Mouse (Mus musculus) liver, adult 2 months (tissue): Measurements from ENCODE around the gene Zfp57.

Source experiments
- CTCF ChIP-seq: fragments of 200-500 bp; IDR thresholded peaks from 2 replicates; pipeline ENCODE4 v1.5.1; 2011; ENCODE audit warnings: low read depth, low read length, control low read depth
- POLR2A ChIP-seq: fragments of 200-500 bp; IDR thresholded peaks from 2 replicates; pipeline ENCODE4 v1.6.1; 2011; ENCODE audit warnings: low read length, control low read depth; ENCODE audit not compliant: insufficient read depth; ENCODE audit errors: extremely low read depth

DNA sequence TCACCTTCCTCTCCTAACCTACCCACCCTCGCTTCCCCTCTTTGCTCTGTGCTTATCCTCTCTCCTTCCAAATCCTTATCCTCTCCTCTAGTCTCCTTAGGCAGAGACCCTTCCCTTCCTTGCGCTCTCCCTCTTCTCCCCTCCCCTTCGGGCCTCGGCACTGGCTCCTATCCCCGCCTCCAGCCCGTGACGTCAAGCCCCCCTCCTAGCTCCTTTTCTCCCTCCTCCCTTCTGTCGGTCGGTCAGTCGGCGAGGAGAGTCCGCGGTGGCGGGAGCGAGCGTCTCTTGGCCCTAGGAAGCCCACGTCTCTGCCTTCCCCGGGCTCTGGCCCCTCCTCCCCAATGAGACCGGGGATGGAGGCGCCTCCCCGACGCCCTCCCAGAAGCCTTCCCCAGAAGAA is 49.4 kb downstream of the Zfp57 start:
- TF ChIP-seq POLR2A (no peak), CTCF (no peak)
